Mouse (Mus musculus) spleen, embryonic (tissue): ENCODE results near the gene Atp1a2.

Source experiments
- CTCF ChIA-PET: fragments of 350-600 bp; sonication (Branson Sonifier 250); formaldehyde crosslinking; loops from one replicate; lab custom pipeline; 2022; lab: Charles Lee

Atp1a2 gene

GRCm38 (mm10) chr1:172305635-172306034, 7.8 kb upstream of the Atp1a2 start:
- CTCF ChIA-PET: no interaction called here

- CTCF ChIA-PET: interaction anchor here (0.6 to 0.7 kb wide), 2 partner anchors 82 to 296 kb away, joined by 4 to 13 read pairs; no protein-coding TSS in a partner anchor
Measured at GRCm38 (mm10) chr1:172305153-172305552, 7.3 kb upstream of the Atp1a2 start.

GRCm38 (mm10) chr1:172304443-172304842, 6.6 kb upstream of the Atp1a2 start:
- CTCF ChIA-PET: interaction anchor here (0.6 to 0.7 kb wide), 2 partner anchors 81 to 295 kb away, joined by 4 to 13 read pairs; no protein-coding TSS in a partner anchor

- CTCF ChIA-PET: interaction anchor here (0.6 kb wide), 1 partner anchor 339 kb away, joined by 3 read pairs; no protein-coding TSS in a partner anchor
Measured at GRCm38 (mm10) chr1:172302851-172303250, 5.0 kb upstream of the Atp1a2 start.

- CTCF ChIA-PET: no interaction called here
Measured at GRCm38 (mm10) chr1:172302311-172302710, 4.4 kb upstream of the Atp1a2 start.

- CTCF ChIA-PET: interaction anchor here (0.7 kb wide), 1 partner anchor 10 kb away, joined by 5 read pairs; no protein-coding TSS in a partner anchor
Measured at GRCm38 (mm10) chr1:172301180-172301579, 3.3 kb upstream of the Atp1a2 start.

- CTCF ChIA-PET: no interaction called here
Measured at GRCm38 (mm10) chr1:172300247-172300646, 2.4 kb upstream of the Atp1a2 start.

- CTCF ChIA-PET: interaction anchor here (0.7 kb wide), 1 partner anchor 140 kb away, joined by 4 read pairs; no protein-coding TSS in a partner anchor
Measured at GRCm38 (mm10) chr1:172299528-172299927, 1.7 kb upstream of the Atp1a2 start.

GRCm38 (mm10) chr1:172296816-172297510, 901 bp downstream of the Atp1a2 start:
- CTCF ChIA-PET: no interaction called here

GRCm38 (mm10) chr1:172295751-172296197, 2.1 kb downstream of the Atp1a2 start:
- CTCF ChIA-PET: no interaction called here

GRCm38 (mm10) chr1:172293449-172293848, 4.4 kb downstream of the Atp1a2 start:
- CTCF ChIA-PET: interaction anchor here (0.6 kb wide), 1 partner anchor 883 kb away, joined by 3 read pairs; no protein-coding TSS in a partner anchor

- CTCF ChIA-PET: interaction anchor here (0.6 kb wide), 1 partner anchor 882 kb away, joined by 3 read pairs; no protein-coding TSS in a partner anchor
Measured at GRCm38 (mm10) chr1:172292880-172293279, 5.0 kb downstream of the Atp1a2 start.

- CTCF ChIA-PET: no interaction called here
Measured at GRCm38 (mm10) chr1:172289617-172289946, 8.3 kb downstream of the Atp1a2 start.

GRCm38 (mm10) chr1:172288900-172289616, 8.8 kb downstream of the Atp1a2 start:
- CTCF ChIA-PET: no interaction called here

GRCm38 (mm10) chr1:172286740-172287139, 11.1 kb downstream of the Atp1a2 start:
- CTCF ChIA-PET: no interaction called here

GRCm38 (mm10) chr1:172284221-172284620, 13.6 kb downstream of the Atp1a2 start:
- CTCF ChIA-PET: no interaction called here

GRCm38 (mm10) chr1:172283073-172283472, 14.8 kb downstream of the Atp1a2 start:
- CTCF ChIA-PET: no interaction called here

GRCm38 (mm10) chr1:172281522-172282254, 16.2 kb downstream of the Atp1a2 start:
- CTCF ChIA-PET: no interaction called here

GRCm38 (mm10) chr1:172279768-172280509, 17.9 kb downstream of the Atp1a2 start:
- CTCF ChIA-PET: no interaction called here

GRCm38 (mm10) chr1:172278328-172278727, 19.5 kb downstream of the Atp1a2 start:
- CTCF ChIA-PET: no interaction called here

GRCm38 (mm10) chr1:172277172-172277571, 20.7 kb downstream of the Atp1a2 start:
- CTCF ChIA-PET: no interaction called here
